Mouse (Mus musculus) MEL (cell line): ENCODE measurements around the gene Pigc. TPM values are rescaled to one million over a fixed set of nuclear protein-coding genes. Genes with fewer than 3 reads are reported as not detected.

ENCODE experiments used
- DNase-seq: peaks from one replicate; pipeline ENCODE4 v3.0.0; 2011; ENCODE audit warnings: low read depth, low spot score
- H3K27ac ChIP-seq: 2 replicates; pipeline ENCODE4 v1.5.1; 2012; ENCODE audit warnings: low read depth, mild to moderate bottlenecking, control low read depth, low read length, moderate library complexity; ENCODE audit not compliant: control insufficient read depth
- H3K27me3 ChIP-seq, 2 experiments: fragments of 150-350 bp in 1 of 2; sonication (generic) in 1 of 2; 2 replicates each; pipeline ENCODE4 v1.6.1; 2012; ENCODE audit warnings: low read length in 2 of 2, mild to moderate bottlenecking in 2 of 2, improper control_type of control experiment in 1 of 2, moderate library complexity in 1 of 2; ENCODE audit not compliant: insufficient read depth in 2 of 2, control insufficient read depth in 1 of 2
- H3K36me3 ChIP-seq, 2 experiments: 2 replicates each; pipeline ENCODE4 v1.6.1; 2012 to 2014; ENCODE audit warnings: low read length in 2 of 2, improper control_type of control experiment in 1 of 2, inconsistent platforms in 1 of 2, mild to moderate bottlenecking in 1 of 2; ENCODE audit not compliant: insufficient read depth in 2 of 2, control insufficient read depth in 1 of 2
- H3K4me1 ChIP-seq, 2 experiments: fragments of 150-350 bp in 1 of 2; sonication (generic) in 1 of 2; 2 replicates each; pipeline ENCODE4 v1.6.1; 2012; ENCODE audit warnings: low read length in 2 of 2, improper control_type of control experiment in 1 of 2, mild to moderate bottlenecking in 1 of 2; ENCODE audit not compliant: insufficient read depth in 2 of 2, control insufficient read depth in 1 of 2
- H3K4me3 ChIP-seq, 2 experiments: fragments of 150-350 bp in 1 of 2; sonication (generic) in 1 of 2; 2 replicates each; pipeline ENCODE4 v1.5.1; 2012; ENCODE audit warnings: low read depth in 2 of 2, low read length in 2 of 2, mild to moderate bottlenecking in 2 of 2, moderate library complexity in 2 of 2, control low read depth in 1 of 2, improper control_type of control experiment in 1 of 2; ENCODE audit not compliant: control insufficient read depth in 1 of 2, insufficient read depth in 1 of 2
- H3K79me2 ChIP-seq: 2 replicates; pipeline ENCODE4 v1.6.1; 2012; ENCODE audit warnings: mild to moderate bottlenecking, low read length, moderate library complexity; ENCODE audit not compliant: control insufficient read depth, poor library complexity, insufficient read depth
- H3K9ac ChIP-seq: 2 replicates; pipeline ENCODE4 v1.6.1; 2012; ENCODE audit warnings: low read depth, mild to moderate bottlenecking, control low read depth, low read length, moderate library complexity; ENCODE audit not compliant: control insufficient read depth, poor library complexity, severe bottlenecking
- H3K9me3 ChIP-seq: fragments of 150-350 bp; sonication (generic); replicated peaks from 2 replicates; pipeline ENCODE4 v1.6.1; 2012; ENCODE audit warnings: mild to moderate bottlenecking, low read length, improper control_type of control experiment, moderate library complexity; ENCODE audit not compliant: insufficient read depth
- CHD1 ChIP-seq: IDR thresholded peaks from 2 replicates; pipeline ENCODE4 v1.6.1; 2012; ENCODE audit warnings: low read depth, mild to moderate bottlenecking, inconsistent platforms, low read length, improper control_type of control experiment
- ELF1 ChIP-seq: IDR thresholded peaks from 2 replicates; pipeline ENCODE4 v1.6.1; 2014; ENCODE audit warnings: low read depth, mild to moderate bottlenecking, inconsistent platforms, low read length, improper control_type of control experiment, moderate library complexity
- ETS1 ChIP-seq: IDR thresholded peaks from 2 replicates; pipeline ENCODE4 v1.6.1; 2012; ENCODE audit warnings: low read depth, mild to moderate bottlenecking, inconsistent platforms, low read length, improper control_type of control experiment, moderate library complexity
- GABPA ChIP-seq: IDR thresholded peaks from 2 replicates; pipeline ENCODE4 v1.6.1; 2012; ENCODE audit warnings: low read depth, mild to moderate bottlenecking, inconsistent platforms, low read length, improper control_type of control experiment, moderate library complexity
- JUND ChIP-seq: IDR thresholded peaks from 2 replicates; pipeline ENCODE4 v1.6.1; 2011; ENCODE audit warnings: low read depth, mild to moderate bottlenecking, improper control_type of control experiment, low read length
- KAT2A ChIP-seq: conservative IDR thresholded peaks from 2 replicates; pipeline ENCODE4 v1.6.1; 2012; ENCODE audit warnings: low read depth, low read length, improper control_type of control experiment, inconsistent platforms
- MAFK ChIP-seq: IDR thresholded peaks from 2 replicates; pipeline ENCODE4 v1.6.1; 2011; ENCODE audit warnings: low read depth, mild to moderate bottlenecking, low read length, improper control_type of control experiment, borderline replicate concordance
- MAZ ChIP-seq: IDR thresholded peaks from 2 replicates; pipeline ENCODE4 v1.6.1; 2012; ENCODE audit warnings: low read depth, mild to moderate bottlenecking, inconsistent platforms, low read length, improper control_type of control experiment
- POLR2AphosphoS2 ChIP-seq: IDR thresholded peaks from 2 replicates; pipeline ENCODE4 v1.6.1; 2011; ENCODE audit warnings: low read length, improper control_type of control experiment
- POLR2AphosphoS5 ChIP-seq: IDR thresholded peaks from 2 replicates; pipeline ENCODE4 v1.6.1; 2012; ENCODE audit warnings: low read depth, borderline replicate concordance, mild to moderate bottlenecking, inconsistent platforms, low read length, moderate library complexity, mixed read lengths
- RAD21 ChIP-seq: IDR thresholded peaks from 2 replicates; pipeline ENCODE4 v1.6.1; 2011; ENCODE audit warnings: mild to moderate bottlenecking, low read depth, low read length, improper control_type of control experiment
- SIN3A ChIP-seq: IDR thresholded peaks from 2 replicates; pipeline ENCODE4 v1.6.1; 2012; ENCODE audit warnings: low read length, improper control_type of control experiment, inconsistent platforms
- TAL1 ChIP-seq: IDR thresholded peaks from 2 replicates; pipeline ENCODE4 v1.6.1; 2012; ENCODE audit warnings: mild to moderate bottlenecking, inconsistent platforms, low read length, moderate library complexity, mixed read lengths
- TCF12 ChIP-seq: IDR thresholded peaks from 2 replicates; pipeline ENCODE4 v1.6.1; 2014; ENCODE audit warnings: low read depth, mild to moderate bottlenecking, inconsistent platforms, low read length, improper control_type of control experiment, moderate library complexity
- USF1 ChIP-seq: IDR thresholded peaks from 2 replicates; pipeline ENCODE4 v1.6.1; 2014; ENCODE audit warnings: low read depth, mild to moderate bottlenecking, inconsistent platforms, low read length, improper control_type of control experiment, moderate library complexity
- USF2 ChIP-seq, 2 experiments: IDR thresholded peaks; 2 replicates each; pipeline ENCODE4 v1.6.1; 2011 to 2012; ENCODE audit warnings: improper control_type of control experiment in 2 of 2, low read length in 2 of 2, borderline replicate concordance in 1 of 2, inconsistent platforms in 1 of 2, low read depth in 1 of 2, mild to moderate bottlenecking in 1 of 2; ENCODE audit not compliant: insufficient read depth in 1 of 2
- ZC3H11A ChIP-seq: IDR thresholded peaks from 2 replicates; pipeline ENCODE4 v1.6.1; 2012; ENCODE audit warnings: low read depth, mild to moderate bottlenecking, inconsistent platforms, low read length, improper control_type of control experiment
- ZMIZ1 ChIP-seq: IDR thresholded peaks from 2 replicates; pipeline ENCODE4 v1.6.1; 2012; ENCODE audit warnings: low read depth, mild to moderate bottlenecking, inconsistent platforms, low read length, improper control_type of control experiment, moderate library complexity
- ZNF384 ChIP-seq: IDR thresholded peaks from 2 replicates; pipeline ENCODE4 v1.6.1; 2012; ENCODE audit warnings: low read depth, mild to moderate bottlenecking, inconsistent platforms, low read length, improper control_type of control experiment
- polyA plus RNA-seq, 2 experiments: library from polyadenylated mRNA; stranded (reverse) in 1 of 2; unstranded in 1 of 2; fragments of >175 nt in 1 of 2; fragments of >200 nt in 1 of 2; gene quantifications; 2 replicates each; pipeline versions ENCODE4 v1.2.1 to v1.2.4; 2012; ENCODE audit warnings: low replicate concordance in 2 of 2, low read depth in 1 of 2; ENCODE audit not compliant: insufficient read length in 2 of 2, insufficient read depth in 1 of 2, missing spikeins in 1 of 2
- total RNA-seq: library from RNA; depleted of rRNA; stranded (reverse); fragments of 300-350 nt; gene quantifications from 2 replicates; pipeline ENCODE4 v1.2.3, GENCODE M21; 2012

The Pigc gene
- total and polyA plus RNA-seq, 3 experiments, result 4.2 to 9.8 TPM; not detected in 1

- TF ChIP-seq ZC3H11A (no peak), RAD21 (no peak), JUND (no peak), TAL1 (no peak), MAZ (no peak), KAT2A (no peak)
- no peak for DNase-seq
Observed at GRCm38 (mm10) chr1:162006109-162006508, 37.1 kb downstream of the Pigc start.

DNA sequence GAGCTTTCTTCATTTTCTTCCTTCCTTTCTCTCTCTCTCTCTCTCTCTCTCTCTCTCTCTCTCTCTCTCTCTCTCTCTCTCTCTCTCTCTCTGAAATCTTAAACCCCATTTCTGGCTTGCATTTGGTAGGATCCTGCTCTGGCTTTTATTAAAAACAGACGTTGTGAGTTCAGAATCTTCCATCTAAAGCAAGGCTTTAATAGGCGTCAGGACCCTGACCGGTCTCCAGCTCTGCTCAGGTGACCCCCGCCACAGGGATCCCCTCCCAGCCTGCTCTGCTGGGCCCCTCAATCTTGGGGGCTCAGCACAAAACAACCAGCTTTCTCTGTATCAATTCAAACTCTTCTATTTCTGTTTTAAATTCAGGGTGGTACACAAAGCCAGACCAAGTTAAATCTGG, 39.2 kb downstream of the Pigc start:
- TF ChIP-seq ZMIZ1, result no peak
- TF ChIP-seq SIN3A, result no peak
- no peak for TF ChIP-seq GABPA
- no peak for TF ChIP-seq TCF12
- TF ChIP-seq POLR2AphosphoS5, result no peak
- no peak for DNase-seq
- Histone ChIP-seq H3K4me3 (no peak overlapping the region), H3K36me3 (no peaks in the 10 kb centered on the region), H3K9me3 (no peaks in the 10 kb centered on the region), H3K27ac (no peak overlapping the region), H3K4me1 (no peaks in the 10 kb centered on the region), H3K79me2 (no peaks in the 10 kb centered on the region), H3K27me3 (no peaks in the 10 kb centered on the region; a peak in 1 of 4 replicates), H3K9ac (no peak overlapping the region)

More at GRCm38 (mm10) chr1:162006109-162006508, 37.1 kb downstream of the Pigc start:
- H3K36me3 ChIP-seq, result no peaks in the 10 kb centered on the region
- no peaks in the 10 kb centered on the region for H3K9me3 ChIP-seq
- H3K4me1 ChIP-seq, result no peaks in the 10 kb centered on the region
- no peak overlapping the region for H3K27ac ChIP-seq
- no peak overlapping the region for H3K9ac ChIP-seq
- no peaks in the 10 kb centered on the region; a peak in 3 of 4 replicates for H3K27me3 ChIP-seq
- no peaks in the 10 kb centered on the region for H3K79me2 ChIP-seq
- no peak overlapping the region for H3K4me3 ChIP-seq

DNA sequence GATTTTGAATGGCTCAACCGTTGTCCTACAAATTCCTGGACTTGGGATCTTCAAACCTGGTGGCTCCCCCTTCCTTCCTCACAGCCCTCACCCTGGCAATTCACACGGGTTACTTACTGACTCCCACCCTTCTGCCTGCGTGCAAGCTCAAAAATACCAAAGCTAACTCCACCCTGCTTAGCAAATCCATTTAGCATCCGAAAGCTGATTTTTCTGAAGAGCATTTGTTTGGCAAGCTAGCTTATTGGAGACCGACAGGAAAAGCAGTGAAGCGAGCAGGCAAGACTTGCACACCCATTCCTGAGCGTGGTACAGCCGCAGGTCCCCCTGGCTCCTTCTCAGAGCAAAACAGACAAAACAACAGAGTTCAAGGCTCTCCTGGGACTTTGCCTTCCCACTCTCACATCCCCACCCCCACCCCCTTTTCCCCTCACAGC, 39.7 kb downstream of the Pigc start:
- no peaks in the 10 kb centered on the region for H3K4me1 ChIP-seq
- H3K79me2 ChIP-seq, result no peaks in the 10 kb centered on the region
- H3K27ac ChIP-seq, result no peak overlapping the region
- no peak overlapping the region for H3K4me3 ChIP-seq
- no peak overlapping the region for H3K9ac ChIP-seq
- H3K9me3 ChIP-seq, result no peaks in the 10 kb centered on the region
- H3K36me3 ChIP-seq, result no peaks in the 10 kb centered on the region
- DNase-seq, result no peak
- no peaks in the 10 kb centered on the region; a peak in 1 of 4 replicates for H3K27me3 ChIP-seq
- TF ChIP-seq ETS1, result no peak
- TF ChIP-seq USF1, result no peak
- no peak for TF ChIP-seq USF2 (IDR thresholded peaks at IDR 0.05; ENCODE audit: borderline replicate concordance in 1 of 2, insufficient read depth in 1 of 2, low read depth in 1 of 2, low read length in 2 of 2)
- no peak for TF ChIP-seq ZC3H11A
- no peak for TF ChIP-seq ZNF384
- no peak for TF ChIP-seq MAFK
- TF ChIP-seq CHD1, result no peak
- TF ChIP-seq POLR2AphosphoS2, result no peak
- no peak for TF ChIP-seq TCF12
- TF ChIP-seq ELF1, result no peak
